Mouse (Mus musculus): ENCODE results near the gene Olfr678.

- no peak for TF ChIP-seq CTCF (IDR thresholded peaks at IDR 0.05)
- no peak for TF ChIP-seq EP300 (IDR thresholded peaks at IDR 0.05)
Measured at GRCm38 (mm10) chr7:105028360-105028759, 35.9 kb upstream of the Olfr678 start, which contains the start of gene Olfr675.

All from lung, postnatal 0 days (tissue).